Mouse (Mus musculus): ENCODE data around the gene Olfr1016. TPM values are rescaled to one million over a fixed set of nuclear protein-coding genes. Genes with fewer than 3 reads are reported as not detected.

Olfr1016 gene
- polyA plus RNA-seq, 1 experiment from 2014 or later, result not detected

DNA sequence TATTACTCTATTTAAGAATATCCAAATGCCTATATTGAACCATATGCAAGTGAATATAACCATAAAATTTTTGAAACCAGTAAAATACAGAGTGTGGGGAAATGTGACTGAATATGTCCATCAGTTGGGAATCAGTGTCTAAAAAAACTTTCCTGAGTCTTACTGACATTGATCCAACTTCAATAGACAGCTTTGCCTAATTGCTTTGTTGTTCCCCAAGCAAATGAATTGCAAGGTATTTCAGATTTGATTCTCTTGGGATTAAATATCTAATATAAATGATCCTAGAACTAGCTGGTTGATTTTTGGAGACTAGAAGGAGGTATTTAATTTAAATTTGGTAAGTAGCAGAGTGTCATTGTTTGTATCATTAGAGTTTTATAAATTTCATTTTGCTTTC is 29.9 kb downstream of the Olfr1016 start, which contains the start of gene Olfr1014:
Olfr1014 (plus strand) TSS at position 301 of the 400 bp plus-strand sequence.
- no peak within 1 kb of the TSS for H3K4me2 ChIP-seq (ENCODE audit: low read length)
- no peak within 1 kb of the TSS for H3K27ac ChIP-seq
- no peaks in the 10 kb centered on the region for H3K36me3 ChIP-seq (ENCODE audit: insufficient read depth, low read length)
- ATAC-seq (replicated peaks; ENCODE audit: low FRiP score, low read depth) (no peak), DNase-seq (ENCODE audit: low spot score) (no peak)
- TF ChIP-seq CTCF (IDR thresholded peaks at IDR 0.05; ENCODE audit: low read depth), result no peak
- no peaks in the 10 kb centered on the region for H3K4me1 ChIP-seq (replicated peaks; ENCODE audit: insufficient read depth, low read length)
- H3K9ac ChIP-seq (ENCODE audit: low read depth, low read length), result no peak within 1 kb of the TSS
- no peak within 1 kb of the TSS for H3K4me3 ChIP-seq (replicated peaks; ENCODE audit: low read depth, low read length)
- H3K9me3 ChIP-seq (replicated peaks; ENCODE audit: low read length), result no peaks in the 10 kb centered on the region
- H3K27me3 ChIP-seq (ENCODE audit: insufficient read depth, low read length), result no peaks in the 10 kb centered on the region

DNA sequence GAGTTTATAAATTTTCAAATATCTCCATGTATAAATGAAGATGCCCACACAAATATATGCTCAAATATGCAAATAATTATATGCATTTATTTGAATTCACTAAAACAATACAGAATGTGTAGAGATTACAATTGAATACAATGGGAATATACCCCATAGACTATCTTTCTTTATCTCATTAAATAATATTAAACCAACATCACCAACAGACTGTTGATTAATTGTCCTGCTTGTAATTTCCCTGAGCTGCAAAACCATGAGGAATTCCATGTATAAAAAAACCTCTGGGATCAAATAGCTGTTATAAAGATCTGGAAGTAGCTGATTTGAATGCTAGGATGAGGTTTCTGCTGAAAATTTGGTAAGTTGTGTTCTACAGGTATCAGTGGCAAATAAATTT is 35.5 kb downstream of the Olfr1016 start, which contains the start of gene Olfr1013:
Olfr1013 (plus strand) TSS at position 301 of the 400 bp plus-strand sequence.
- TF ChIP-seq CTCF (IDR thresholded peaks at IDR 0.05; ENCODE audit: low read depth), result no peak
- no peak within 1 kb of the TSS for H3K4me3 ChIP-seq (replicated peaks; ENCODE audit: low read depth, low read length)
- no peak for DNase-seq (ENCODE audit: low spot score)
- H3K36me3 ChIP-seq (ENCODE audit: insufficient read depth, low read length), result no peaks in the 10 kb centered on the region
- H3K4me2 ChIP-seq (ENCODE audit: low read length), result no peak within 1 kb of the TSS
- ATAC-seq (replicated peaks; ENCODE audit: low FRiP score, low read depth), result no peak
- H3K27ac ChIP-seq, result no peak within 1 kb of the TSS
- H3K27me3 ChIP-seq (ENCODE audit: insufficient read depth, low read length), result no peaks in the 10 kb centered on the region
- no peaks in the 10 kb centered on the region for H3K9me3 ChIP-seq (replicated peaks; ENCODE audit: low read length)
- no peaks in the 10 kb centered on the region for H3K4me1 ChIP-seq (replicated peaks; ENCODE audit: insufficient read depth, low read length)
- H3K9ac ChIP-seq (ENCODE audit: low read depth, low read length), result no peak within 1 kb of the TSS

DNA sequence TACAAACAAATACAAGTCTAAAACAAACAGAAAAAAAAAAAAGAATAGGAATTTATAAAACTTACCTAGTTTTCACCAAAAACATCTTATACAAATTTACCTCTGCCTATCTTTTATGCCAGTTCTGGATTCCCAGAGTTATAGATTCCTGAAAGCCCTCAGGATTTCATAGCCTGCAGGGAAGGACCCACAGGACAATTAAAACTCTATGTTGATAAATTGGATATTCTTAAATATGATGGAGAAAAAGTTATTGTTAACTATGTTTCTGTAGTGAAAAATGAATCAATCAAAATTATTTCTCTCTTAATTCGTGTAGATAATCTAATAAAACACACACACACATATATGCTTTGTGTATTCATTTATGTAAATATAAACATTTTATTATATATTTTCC is 39.7 kb downstream of the Olfr1016 start, which contains the start of gene Olfr1012:
Olfr1012 (minus strand) TSS at position 101 of the 400 bp plus-strand sequence.
- H3K9ac ChIP-seq (ENCODE audit: low read depth, low read length), result no peak within 1 kb of the TSS
- no peak within 1 kb of the TSS for H3K4me3 ChIP-seq (replicated peaks; ENCODE audit: low read depth, low read length)
- ATAC-seq (replicated peaks; ENCODE audit: low FRiP score, low read depth) (no peak), DNase-seq (ENCODE audit: low spot score) (no peak)
- no peak within 1 kb of the TSS for H3K27ac ChIP-seq
- H3K27me3 ChIP-seq (ENCODE audit: insufficient read depth, low read length), result no peaks in the 10 kb centered on the region
- H3K36me3 ChIP-seq (ENCODE audit: insufficient read depth, low read length), result no peaks in the 10 kb centered on the region
- H3K9me3 ChIP-seq (replicated peaks; ENCODE audit: low read length), result no peaks in the 10 kb centered on the region
- WGBS, result 66% methylated on average over 1 of the region's 1 CpGs
- H3K4me1 ChIP-seq (replicated peaks; ENCODE audit: insufficient read depth, low read length), result no peaks in the 10 kb centered on the region
- no peak for TF ChIP-seq CTCF (IDR thresholded peaks at IDR 0.05; ENCODE audit: low read depth)
- no peak within 1 kb of the TSS for H3K4me2 ChIP-seq (ENCODE audit: low read length)

DNA sequence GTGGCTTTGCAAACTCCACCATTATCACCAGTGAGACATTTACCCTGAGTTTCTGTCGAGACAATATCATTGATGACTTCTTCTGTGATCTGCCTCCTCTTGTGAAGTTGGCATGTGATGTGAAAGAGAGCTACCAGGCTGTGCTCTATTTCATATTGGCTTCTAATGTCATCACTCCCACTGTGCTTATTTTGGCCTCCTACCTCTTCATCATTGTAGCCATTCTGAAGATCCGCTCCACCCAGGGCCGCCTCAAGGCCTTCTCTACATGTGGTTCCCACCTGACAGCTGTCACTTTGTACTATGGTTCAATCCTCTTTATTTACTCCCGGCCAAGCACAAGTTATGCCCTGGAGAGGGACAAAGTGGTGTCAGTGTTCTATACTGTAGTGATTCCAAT is 48.5 kb downstream of the Olfr1016 start:
- ATAC-seq (replicated peaks; ENCODE audit: low FRiP score, low read depth) (no peak), DNase-seq (ENCODE audit: low spot score) (no peak)
- no peaks in the 10 kb centered on the region for H3K9me3 ChIP-seq (replicated peaks; ENCODE audit: low read length)
- H3K9ac ChIP-seq (ENCODE audit: low read depth, low read length), result no peak overlapping the region
- H3K27me3 ChIP-seq (ENCODE audit: insufficient read depth, low read length), result no peaks in the 10 kb centered on the region
- TF ChIP-seq CTCF (IDR thresholded peaks at IDR 0.05; ENCODE audit: low read depth), result no peak
- no peaks in the 10 kb centered on the region for H3K4me1 ChIP-seq (replicated peaks; ENCODE audit: insufficient read depth, low read length)
- no peak overlapping the region for H3K4me3 ChIP-seq (replicated peaks; ENCODE audit: low read depth, low read length)
- H3K4me2 ChIP-seq (ENCODE audit: low read length), result no peak overlapping the region
- H3K27ac ChIP-seq, result no peak overlapping the region
- H3K36me3 ChIP-seq (ENCODE audit: insufficient read depth, low read length), result no peaks in the 10 kb centered on the region
- WGBS, result 86% methylated on average over 4 of the region's 4 CpGs

Other genes starting within 250 kb of the Olfr1016 start
- gene Olfr996, start 223.3 kb downstream of the Olfr1016 start, polyA plus RNA-seq (2015; fragmentation: Nextera tagmentation; extraction: Ambion mirVana), result not detected in 2 replicates
- not detected in 2 replicates for gene Olfr998, start 213.6 kb downstream of the Olfr1016 start, polyA plus RNA-seq (2015; fragmentation: Nextera tagmentation; extraction: Ambion mirVana)
- not detected in 2 replicates for gene Olfr1000, start 190.6 kb downstream of the Olfr1016 start, polyA plus RNA-seq (2015; fragmentation: Nextera tagmentation; extraction: Ambion mirVana)
- not detected in 2 replicates for gene Olfr1002, start 151.8 kb downstream of the Olfr1016 start, polyA plus RNA-seq (2015; fragmentation: Nextera tagmentation; extraction: Ambion mirVana)
- gene Olfr154, start 138.1 kb downstream of the Olfr1016 start, polyA plus RNA-seq (2015; fragmentation: Nextera tagmentation; extraction: Ambion mirVana), result not detected in 2 replicates
- gene Olfr1006, start 123.8 kb downstream of the Olfr1016 start, polyA plus RNA-seq (2015; fragmentation: Nextera tagmentation; extraction: Ambion mirVana), result not detected in 2 replicates
- gene Olfr1008, start 113.1 kb downstream of the Olfr1016 start, polyA plus RNA-seq (2015; fragmentation: Nextera tagmentation; extraction: Ambion mirVana), result not detected in 2 replicates
- gene Olfr1009, start 87.1 kb downstream of the Olfr1016 start, polyA plus RNA-seq (2015; fragmentation: Nextera tagmentation; extraction: Ambion mirVana), result not detected in 2 replicates
- gene Olfr1012, start 39.8 kb downstream of the Olfr1016 start, polyA plus RNA-seq (2015; fragmentation: Nextera tagmentation; extraction: Ambion mirVana), result not detected in 2 replicates
- gene Olfr1013, start 35.4 kb downstream of the Olfr1016 start, polyA plus RNA-seq (2015; fragmentation: Nextera tagmentation; extraction: Ambion mirVana), result not detected in 2 replicates
- not detected in 2 replicates for gene Olfr1014, start 29.8 kb downstream of the Olfr1016 start, polyA plus RNA-seq (2015; fragmentation: Nextera tagmentation; extraction: Ambion mirVana)
- not detected in 2 replicates for gene Olfr1015, start 20.5 kb downstream of the Olfr1016 start, polyA plus RNA-seq (2015; fragmentation: Nextera tagmentation; extraction: Ambion mirVana)
- not detected in 2 replicates for gene Olfr1018, start 15.9 kb upstream of the Olfr1016 start, polyA plus RNA-seq (2015; fragmentation: Nextera tagmentation; extraction: Ambion mirVana)
- gene Olfr1019, start 42.9 kb upstream of the Olfr1016 start, polyA plus RNA-seq (2015; fragmentation: Nextera tagmentation; extraction: Ambion mirVana), result not detected in 2 replicates
- not detected in 2 replicates for gene Olfr1020, start 44.5 kb upstream of the Olfr1016 start, polyA plus RNA-seq (2015; fragmentation: Nextera tagmentation; extraction: Ambion mirVana)
- gene Olfr1022, start 66.0 kb upstream of the Olfr1016 start, polyA plus RNA-seq (2015; fragmentation: Nextera tagmentation; extraction: Ambion mirVana), result not detected in 2 replicates
- not detected in 2 replicates for gene Olfr1023, start 83.1 kb upstream of the Olfr1016 start, polyA plus RNA-seq (2015; fragmentation: Nextera tagmentation; extraction: Ambion mirVana)
- not detected in 2 replicates for gene Olfr1024, start 102.5 kb upstream of the Olfr1016 start, polyA plus RNA-seq (2015; fragmentation: Nextera tagmentation; extraction: Ambion mirVana)
- not detected in 2 replicates for gene Olfr1025-ps1, start 112.6 kb upstream of the Olfr1016 start, polyA plus RNA-seq (2015; fragmentation: Nextera tagmentation; extraction: Ambion mirVana)
- not detected in 2 replicates for gene Olfr1026, start 119.0 kb upstream of the Olfr1016 start, polyA plus RNA-seq (2015; fragmentation: Nextera tagmentation; extraction: Ambion mirVana)
- not detected in 2 replicates for gene Olfr1028, start 147.9 kb upstream of the Olfr1016 start, polyA plus RNA-seq (2015; fragmentation: Nextera tagmentation; extraction: Ambion mirVana)
- gene Olfr1029, start 171.4 kb upstream of the Olfr1016 start, polyA plus RNA-seq (2015; fragmentation: Nextera tagmentation; extraction: Ambion mirVana), result not detected in 2 replicates
- not detected in 2 replicates for gene Olfr1030, start 176.7 kb upstream of the Olfr1016 start, polyA plus RNA-seq (2015; fragmentation: Nextera tagmentation; extraction: Ambion mirVana)
- not detected in 2 replicates for gene Olfr1031, start 187.8 kb upstream of the Olfr1016 start, polyA plus RNA-seq (2015; fragmentation: Nextera tagmentation; extraction: Ambion mirVana)
- not detected in 2 replicates for gene Olfr1032, start 203.0 kb upstream of the Olfr1016 start, polyA plus RNA-seq (2015; fragmentation: Nextera tagmentation; extraction: Ambion mirVana)
- gene Olfr1033, start 218.1 kb upstream of the Olfr1016 start, polyA plus RNA-seq (2015; fragmentation: Nextera tagmentation; extraction: Ambion mirVana), result 5.0 and 5.4 TPM in 2 replicates
- gene Olfr1034, start 243.3 kb upstream of the Olfr1016 start, polyA plus RNA-seq (2015; fragmentation: Nextera tagmentation; extraction: Ambion mirVana), result 0.04 and 0.09 TPM in 2 replicates

Data from kidney, postnatal 0 days (tissue).